Mouse (Mus musculus): Measurements from ENCODE around the gene Usp8.

- TF ChIP-seq MEF2A (IDR thresholded peaks at IDR 0.05; ENCODE audit: borderline replicate concordance, low read depth, low read length) (no peak), USF2 (conservative IDR thresholded peaks at IDR 0.05; ENCODE audit: low read depth, low read length) (no peak), POLR2A (IDR thresholded peaks at IDR 0.05; ENCODE audit: low read depth, low read length) (no peak), TCF12 (IDR thresholded peaks at IDR 0.05; ENCODE audit: low read depth, low read length) (no peak), EP300 (IDR thresholded peaks at IDR 0.05; ENCODE audit: low read length) (no peak)
Observed at GRCm38 (mm10) chr2:126695285-126695684, 11.8 kb upstream of the Usp8 start.

Measured in CH12.LX (cell line).